Mouse (Mus musculus): ENCODE results near the gene Armc9.

Armc9 gene

DNA sequence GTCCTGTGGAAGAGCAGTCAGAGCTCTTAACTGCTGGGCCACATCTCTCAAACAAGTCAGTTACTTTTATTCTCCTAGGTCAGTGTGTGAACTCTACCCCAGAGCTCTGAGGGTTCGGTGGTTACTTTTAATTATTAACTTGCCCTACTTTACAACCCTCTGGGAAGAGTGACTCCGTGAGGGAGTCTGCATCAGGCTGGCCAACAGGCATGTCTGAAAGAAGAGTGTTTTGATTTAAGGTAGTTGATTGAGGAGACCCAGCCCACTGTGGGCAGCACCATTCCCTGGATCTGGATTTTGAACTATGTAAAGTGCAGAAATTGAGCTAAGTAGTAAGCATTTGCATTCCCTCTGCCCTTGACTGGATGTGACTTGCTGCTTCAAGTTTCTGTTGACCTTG, 21.5 kb downstream of the Armc9 start:
- DNase-seq = no peak

GRCm38 (mm10) chr1:86178462-86179253, 24.1 kb downstream of the Armc9 start:
- DNase-seq = peak; percentile 83

DNA sequence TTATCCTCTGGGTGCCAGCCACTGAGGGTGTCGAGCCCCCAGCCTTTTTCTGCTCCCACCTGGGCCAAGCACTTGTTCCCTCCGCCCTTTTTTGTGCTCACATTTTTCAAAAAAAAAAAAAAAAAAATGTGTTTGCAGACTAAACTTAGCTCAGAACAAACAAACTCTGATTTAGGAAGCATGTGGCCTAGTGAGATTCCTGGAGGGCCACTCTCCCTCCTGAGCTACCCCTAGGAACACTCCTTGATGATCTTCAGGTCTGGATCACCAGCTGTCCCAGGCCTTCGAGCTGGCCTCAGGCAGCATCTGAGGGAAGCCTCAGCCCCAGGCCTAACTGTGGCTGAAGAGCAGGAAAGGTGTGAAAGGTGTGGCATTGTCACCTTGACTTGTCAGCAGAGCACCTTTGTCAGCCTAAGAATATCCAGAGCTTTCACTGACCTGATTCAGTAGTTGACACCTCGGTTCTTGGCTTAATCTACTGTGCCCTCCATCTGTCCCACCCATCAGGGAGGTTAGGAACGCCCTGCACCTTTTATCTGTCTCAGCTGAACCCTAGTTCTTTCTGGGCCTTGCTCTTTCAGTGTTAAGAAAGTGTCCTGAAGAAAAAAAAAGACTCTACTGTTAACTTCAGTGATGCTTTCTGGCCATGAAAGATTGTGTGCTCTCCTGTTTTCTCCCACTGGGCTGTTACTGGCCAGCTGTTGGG, 27.6 kb downstream of the Armc9 start:
- DNase-seq = no peak

GRCm38 (mm10) chr1:86183577-86184263, 29.1 kb downstream of the Armc9 start:
- DNase-seq = no peak

DNA sequence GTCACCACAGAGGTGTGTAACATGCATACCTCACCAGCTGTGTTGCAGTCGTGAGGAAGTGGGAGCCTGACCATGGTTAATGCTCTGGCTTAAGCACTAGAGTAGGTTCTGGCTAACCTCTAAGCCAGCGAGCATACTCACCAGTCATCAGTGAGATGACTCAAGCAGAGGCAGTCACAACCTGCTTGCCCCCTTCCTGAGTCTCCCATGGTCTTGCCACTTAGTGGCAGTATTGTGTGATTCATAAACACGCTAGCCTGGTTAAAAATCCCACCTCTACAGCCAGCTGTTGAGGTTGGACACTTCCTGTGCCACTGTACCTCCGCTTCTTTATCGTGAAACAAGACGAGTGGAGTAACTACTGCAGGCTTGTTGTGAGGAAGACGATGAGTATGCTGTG, 32.2 kb downstream of the Armc9 start:
- DNase-seq = no peak

DNA sequence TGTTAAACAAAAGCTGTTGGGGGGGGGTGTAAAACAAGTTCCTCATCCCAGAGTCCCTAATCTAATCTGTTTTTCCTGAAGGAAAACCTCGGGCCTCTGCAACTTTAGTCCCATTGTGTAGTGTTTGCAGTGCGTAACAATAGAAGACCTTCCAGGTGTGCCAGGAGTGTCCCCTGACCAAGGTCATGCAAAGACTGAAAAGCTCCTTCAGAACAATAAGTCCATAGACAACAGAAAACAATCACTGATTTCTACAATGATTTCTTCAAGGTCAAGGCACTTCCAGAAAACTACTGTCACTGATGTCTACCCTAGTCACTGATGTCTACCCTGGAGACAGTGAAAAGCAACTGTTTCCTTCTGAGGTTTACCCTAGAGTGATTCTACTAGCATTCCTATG, 33.3 kb downstream of the Armc9 start:
- DNase-seq = no peak

- no peak for DNase-seq
Measured at GRCm38 (mm10) chr1:86188271-86188670, 33.7 kb downstream of the Armc9 start.

DNA sequence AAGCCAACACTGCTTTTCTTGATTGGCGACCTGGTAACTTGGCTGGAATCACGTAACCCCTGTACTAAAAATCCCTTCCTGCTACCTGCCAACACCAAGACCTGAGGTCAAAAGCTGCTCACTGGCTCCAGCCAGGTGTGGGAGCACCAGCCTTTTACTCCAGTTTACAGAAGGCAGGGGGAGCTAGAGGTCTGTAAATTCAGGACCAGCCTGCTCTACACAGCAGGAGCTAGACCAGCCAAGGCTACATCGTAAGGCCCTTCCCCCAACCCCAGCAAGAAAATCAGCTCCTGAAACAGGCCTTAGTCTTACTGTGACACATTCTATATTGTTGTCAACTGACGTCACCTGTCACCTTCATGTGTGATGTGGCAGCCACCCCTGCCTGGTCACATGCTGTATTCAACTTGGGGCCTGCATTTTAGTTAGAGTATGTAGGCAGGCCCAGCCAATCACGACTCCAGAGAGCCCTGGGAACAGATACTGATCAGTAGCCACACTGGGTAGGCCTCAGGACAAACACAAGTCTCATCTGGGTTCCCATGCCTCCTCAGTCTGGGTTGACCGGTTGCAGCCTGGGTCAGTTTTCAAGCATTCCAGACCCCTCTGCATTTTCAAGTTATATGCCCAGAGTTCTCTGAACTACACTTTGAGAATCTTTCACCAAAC, 34.6 kb downstream of the Armc9 start:
- DNase-seq = no peak

DNA sequence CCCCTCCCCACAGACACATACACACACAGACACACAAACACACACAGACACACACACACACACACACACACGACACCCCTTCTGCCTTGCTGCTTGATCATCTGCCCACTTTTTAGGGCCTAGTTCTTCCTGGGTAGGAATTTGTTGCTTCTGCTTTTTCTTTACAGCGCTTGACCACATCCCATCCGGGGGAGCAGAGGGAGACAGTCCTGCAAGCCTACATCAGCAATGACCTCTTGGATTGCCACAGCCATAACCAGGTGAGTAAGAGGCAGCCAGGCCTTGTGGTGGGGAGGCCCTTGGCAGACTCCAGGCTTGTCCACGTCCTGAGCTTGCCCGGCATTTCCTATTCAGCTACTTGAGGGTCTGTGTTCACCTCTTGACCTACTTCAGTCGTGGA, 36.3 kb downstream of the Armc9 start:
- DNase-seq = no peak

- DNase-seq = no peak
Measured at GRCm38 (mm10) chr1:86194044-86194443, 39.5 kb downstream of the Armc9 start.

DNA sequence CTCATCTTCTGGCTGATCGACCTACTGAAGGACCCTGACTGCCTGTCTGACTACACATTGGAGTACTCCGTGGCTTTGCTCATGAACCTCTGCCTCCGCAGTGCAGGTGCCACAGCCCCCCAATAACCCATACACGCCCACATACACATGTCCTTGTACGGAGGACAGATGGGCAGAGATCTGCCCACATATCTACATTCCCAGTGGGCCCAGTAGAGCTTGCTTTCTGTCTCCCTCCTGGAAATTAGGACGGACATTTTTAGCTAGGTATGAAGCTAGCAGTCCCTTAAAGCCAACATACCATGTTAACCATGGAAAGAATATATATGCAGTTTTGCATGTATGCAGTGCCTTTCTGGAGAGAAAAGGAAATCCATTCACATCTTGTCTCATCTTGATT, 43.7 kb downstream of the Armc9 start:
- no peak for DNase-seq

GRCm38 (mm10) chr1:86199026-86199425, 44.4 kb downstream of the Armc9 start:
- no peak for DNase-seq

DNA sequence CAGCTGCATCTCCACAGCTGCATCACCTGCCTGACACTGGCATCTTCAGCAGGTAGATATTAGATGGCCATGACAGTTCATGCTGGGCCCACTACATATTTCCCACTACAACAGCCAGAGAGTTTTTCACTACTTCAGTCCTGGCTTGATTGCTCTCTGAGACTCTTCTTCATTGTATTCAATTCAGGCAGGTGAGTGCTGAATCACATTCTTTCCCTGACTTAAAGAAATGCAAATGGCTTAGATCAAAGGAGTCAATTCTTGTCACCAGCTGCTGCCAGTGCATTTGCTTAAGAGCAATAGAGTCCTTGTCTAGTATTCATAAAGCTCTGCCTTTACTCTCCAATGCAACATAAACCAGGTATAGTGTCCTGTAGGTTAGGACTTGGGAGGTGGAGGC, 46.7 kb downstream of the Armc9 start:
- DNase-seq = no peak

DNA sequence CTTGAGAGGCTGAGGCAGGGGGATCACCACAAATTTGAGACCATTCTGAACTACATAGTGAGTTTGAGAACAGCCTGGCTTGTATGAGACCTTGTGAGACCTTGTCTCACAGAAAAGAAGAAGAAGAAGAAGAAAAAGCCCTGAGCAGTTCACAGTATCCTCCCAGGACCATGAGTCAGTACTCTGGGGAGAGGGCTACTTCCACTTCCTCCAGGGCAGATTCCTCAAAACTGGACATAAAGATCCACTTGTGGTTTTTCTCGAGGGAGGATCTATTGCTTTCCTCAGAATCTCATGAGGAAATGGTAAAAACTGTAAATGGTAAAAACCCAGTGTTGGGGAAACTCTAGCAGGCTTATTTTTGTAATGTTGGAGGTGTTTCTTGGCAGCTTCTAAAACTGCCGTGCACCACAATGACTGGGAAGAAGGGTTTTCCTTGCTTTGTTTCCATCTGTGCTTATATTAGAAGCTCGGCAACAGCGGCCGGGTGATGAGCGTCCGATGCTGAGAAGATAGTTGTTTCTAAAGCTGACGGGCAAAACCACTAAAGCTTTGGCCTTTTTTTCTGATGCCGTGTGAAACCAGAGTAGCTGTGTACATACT, 48.1 kb downstream of the Armc9 start:
- DNase-seq = peak; percentile 47

DNA sequence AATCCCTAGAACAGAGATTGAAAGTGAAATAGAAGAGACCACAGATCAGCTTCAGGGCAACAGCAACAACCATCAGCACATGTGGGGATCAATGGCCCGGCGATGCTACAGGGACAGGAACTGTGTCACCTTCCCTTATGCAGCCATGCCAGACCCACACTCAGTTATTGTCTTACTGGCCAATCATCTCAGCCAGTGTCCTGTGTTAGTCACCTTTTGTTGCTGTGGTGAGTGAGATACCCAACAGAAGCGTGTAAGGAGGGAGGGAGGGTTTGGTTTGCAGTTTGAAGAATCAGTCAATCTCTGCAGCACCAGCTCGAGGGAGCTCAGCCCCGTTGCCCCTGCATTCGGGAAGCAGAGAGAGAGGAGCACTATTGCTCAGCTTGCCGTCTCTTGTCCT, 56.1 kb downstream of the Armc9 start:
- DNase-seq = no peak

GRCm38 (mm10) chr1:86211498-86211897, 56.9 kb downstream of the Armc9 start:
- no peak for DNase-seq

DNA sequence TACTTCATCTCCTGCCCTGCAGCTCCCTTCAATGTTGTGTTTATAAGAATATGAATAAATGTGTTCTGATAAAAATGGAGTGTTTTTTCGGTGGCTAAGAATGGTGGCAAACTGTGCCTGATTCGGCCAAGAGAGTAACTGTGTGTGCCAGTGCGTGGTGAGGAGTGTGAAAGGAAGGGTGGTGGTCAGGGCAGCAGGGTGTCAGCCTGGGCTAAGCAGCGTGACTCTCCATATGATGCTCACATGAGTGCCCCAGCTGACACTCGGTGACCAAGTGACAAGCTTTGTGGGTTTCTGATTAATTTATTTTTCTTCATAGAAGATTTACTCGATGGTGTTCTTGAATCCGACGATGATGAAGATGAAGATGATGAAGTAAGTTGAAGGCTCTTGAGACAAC, 58.2 kb downstream of the Armc9 start:
- no peak for DNase-seq

GRCm38 (mm10) chr1:86214158-86214557, 59.6 kb downstream of the Armc9 start:
- DNase-seq = peak; percentile 82

DNA sequence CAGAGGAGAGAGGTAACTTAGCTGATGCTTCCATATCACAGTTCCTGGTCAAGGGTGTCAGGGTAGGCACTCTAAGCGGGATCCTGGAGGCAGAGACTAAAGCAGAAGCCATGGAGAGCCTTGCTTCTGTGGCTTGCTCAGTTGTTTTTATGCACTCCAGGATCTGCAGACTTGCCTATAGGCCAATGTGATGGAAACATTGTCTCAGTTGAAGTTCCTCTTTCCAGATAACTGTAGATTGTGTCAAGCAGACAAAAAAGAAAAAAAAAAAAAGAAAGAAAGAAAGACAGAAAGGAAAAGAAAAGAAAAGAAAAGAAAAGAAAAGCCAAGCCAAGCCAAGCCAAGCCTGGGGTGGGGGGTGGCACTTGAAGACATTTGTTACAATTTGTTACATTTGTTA, 60.7 kb downstream of the Armc9 start:
- no peak for DNase-seq

- DNase-seq = no peak
Measured at GRCm38 (mm10) chr1:86216412-86216811, 61.8 kb downstream of the Armc9 start.

DNA sequence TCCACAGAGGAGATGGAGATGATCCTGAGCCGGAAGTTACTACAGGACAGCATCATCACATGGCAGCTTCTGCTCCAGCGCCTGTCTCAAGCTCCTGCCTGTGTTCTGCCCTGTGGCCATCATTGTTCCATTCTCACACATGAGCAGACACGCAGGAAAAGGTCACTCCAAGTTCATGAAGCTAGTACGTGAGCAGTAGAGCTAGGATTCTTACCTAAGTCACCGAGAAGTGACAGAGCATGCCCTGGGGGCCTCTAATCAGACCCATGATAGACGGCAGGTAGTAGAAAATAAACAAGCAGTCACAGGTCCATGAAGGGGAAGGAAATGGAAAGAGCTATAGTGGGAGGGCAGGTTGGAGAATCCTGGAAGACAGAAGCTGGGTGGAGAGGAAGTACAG, 63.4 kb downstream of the Armc9 start:
- no peak for DNase-seq

GRCm38 (mm10) chr1:86225195-86225594, 70.6 kb downstream of the Armc9 start:
- peak; percentile 35 for DNase-seq

GRCm38 (mm10) chr1:86228653-86229052, 74.1 kb downstream of the Armc9 start:
- no peak for DNase-seq
